Mouse (Mus musculus) liver, embryonic 12.5 days (tissue): ENCODE results near the gene Pdzph1. TPM values are rescaled to one million over a fixed set of nuclear protein-coding genes. Genes with fewer than 3 reads are reported as not detected.

Experiments used
- polyA plus RNA-seq: library from polyadenylated mRNA; unstranded; fragments of >200 nt; fragmentation: Nextera tagmentation; extraction: Ambion mirVana; gene quantifications from 2 replicates; pipeline ENCODE4 v1.2.1, GENCODE M21; 2016

Pdzph1 gene
- polyA plus RNA-seq, 1 experiment from 2014 or later, result 0.93 TPM

Other genes with a start within 250 kb of the Pdzph1 start
- gene Nudt12, start 22.0 kb upstream of the Pdzph1 start, polyA plus RNA-seq, result 6.9 and 7.0 TPM in 2 replicates